Mouse (Mus musculus) C2C12 (cell line): Measurements from ENCODE around the gene Fnip2. TPM values are rescaled to one million over a fixed set of nuclear protein-coding genes. Genes with fewer than 3 reads are reported as not detected.

ENCODE experiments used
- H3K27me3 ChIP-seq: one replicate; pipeline ENCODE4 v1.6.1; 2011; ENCODE audit not compliant: control insufficient read depth, insufficient read depth, insufficient read length
- H3K36me3 ChIP-seq: one replicate; pipeline ENCODE4 v1.6.1; 2011; ENCODE audit not compliant: control insufficient read depth, insufficient read depth
- H3K4me3 ChIP-seq: one replicate; pipeline ENCODE4 v1.5.1; 2011; ENCODE audit warnings: mild to moderate bottlenecking, control low read depth; ENCODE audit not compliant: poor library complexity, insufficient read depth, severe bottlenecking
- H3K79me2 ChIP-seq: one replicate; pipeline ENCODE4 v1.6.1; 2011; ENCODE audit not compliant: control insufficient read depth, insufficient read depth
- H3K79me3 ChIP-seq: one replicate; pipeline ENCODE4 v1.6.1; 2011; ENCODE audit warnings: low read depth, control low read depth
- H3ac ChIP-seq: one replicate; pipeline ENCODE3; 2011; ENCODE audit warnings: low read depth; ENCODE audit not compliant: control insufficient read depth, insufficient read length
- CEBPB ChIP-seq: IDR thresholded peaks from one replicate; pipeline ENCODE4 v1.6.1; 2011; ENCODE audit warnings: low read depth, mild to moderate bottlenecking, control low read depth, moderate library complexity
- CTCF ChIP-seq: IDR thresholded peaks from one replicate; pipeline ENCODE4 v1.5.1; 2011; ENCODE audit not compliant: control insufficient read depth, insufficient read depth, insufficient read length
- FOSL1 ChIP-seq: IDR thresholded peaks from one replicate; pipeline ENCODE4 v1.8.0; 2011; ENCODE audit warnings: mild to moderate bottlenecking, low read length; ENCODE audit not compliant: poor library complexity, insufficient read depth, severe bottlenecking
- MAX ChIP-seq: IDR thresholded peaks from one replicate; pipeline ENCODE4 v1.6.1; 2011; ENCODE audit warnings: mild to moderate bottlenecking, control low read depth
- MYOD1 ChIP-seq: IDR thresholded peaks from one replicate; pipeline ENCODE4 v1.6.1; 2011; ENCODE audit warnings: low read depth; ENCODE audit not compliant: control insufficient read depth, insufficient read length
- MYOG ChIP-seq: IDR thresholded peaks from one replicate; pipeline ENCODE4 v1.6.1; 2011; ENCODE audit not compliant: control insufficient read depth, insufficient read length; ENCODE audit errors: extremely low read depth
- USF1 ChIP-seq: IDR thresholded peaks from one replicate; pipeline ENCODE4 v1.6.1; 2011; ENCODE audit warnings: low read depth, mild to moderate bottlenecking, control low read depth, moderate library complexity
- polyA plus RNA-seq: library from polyadenylated mRNA; unstranded; fragments of >200 nt; fragmentation: generic; extraction: Trizol; gene quantifications from one replicate; pipeline ENCODE4 v1.2.1, GENCODE M21; 2012; ENCODE audit warnings: missing spikeins

Gene Fnip2
- polyA plus RNA-seq, 1 experiment, result 4.0 TPM

GRCm38 (mm10) chr3:79415929-79416328 is 151.7 kb downstream of the Fnip2 start:
- Histone ChIP-seq H3ac (no peak overlapping the region), H3K79me2 (no peaks in the 10 kb centered on the region)
- TF ChIP-seq MYOD1 (no peak), MAX (no peak), MYOG (no peak), USF1 (no peak), CEBPB (no peak), FOSL1 (no peak), CTCF (no peak)

GRCm38 (mm10) chr3:79415081-79415480 is 152.5 kb downstream of the Fnip2 start:
- H3K36me3 ChIP-seq, result no peaks in the 10 kb centered on the region
- no peaks in the 10 kb centered on the region for H3K79me2 ChIP-seq
- no peak overlapping the region for H3ac ChIP-seq
- no peak overlapping the region for H3K4me3 ChIP-seq
- TF ChIP-seq CEBPB (no peak), CTCF (no peak), MYOD1 (no peak), MYOG (no peak), MAX (no peak), FOSL1 (no peak), USF1 (no peak)
- H3K79me3 ChIP-seq, result no peaks in the 10 kb centered on the region
- no peaks in the 10 kb centered on the region for H3K27me3 ChIP-seq

More at GRCm38 (mm10) chr3:79415929-79416328, 151.7 kb downstream of the Fnip2 start:
- Histone ChIP-seq H3K4me3 (no peak overlapping the region), H3K36me3 (no peaks in the 10 kb centered on the region), H3K27me3 (no peaks in the 10 kb centered on the region), H3K79me3 (no peaks in the 10 kb centered on the region)

- H3K27me3 ChIP-seq, result no peaks in the 10 kb centered on the region
- no peaks in the 10 kb centered on the region for H3K36me3 ChIP-seq
- no peaks in the 10 kb centered on the region for H3K79me2 ChIP-seq
- no peak overlapping the region for H3ac ChIP-seq
- no peak overlapping the region for H3K4me3 ChIP-seq
- TF ChIP-seq MAX (no peak), MYOG (no peak), CTCF (no peak), FOSL1 (no peak), CEBPB (no peak), MYOD1 (no peak), USF1 (no peak)
- H3K79me3 ChIP-seq, result no peaks in the 10 kb centered on the region
These were observed 154.1 kb downstream of the Fnip2 start for GRCm38 (mm10) chr3:79413492-79413891.

- Histone ChIP-seq H3K79me3 (no peaks in the 10 kb centered on the region), H3K36me3 (no peaks in the 10 kb centered on the region), H3K27me3 (no peaks in the 10 kb centered on the region), H3ac (no peak overlapping the region), H3K79me2 (no peaks in the 10 kb centered on the region), H3K4me3 (no peak overlapping the region)
- TF ChIP-seq FOSL1 (no peak), MAX (no peak), USF1 (no peak), CEBPB (no peak), MYOG (no peak), CTCF (no peak), MYOD1 (no peak)
These were observed 155.9 kb downstream of the Fnip2 start for GRCm38 (mm10) chr3:79411666-79412065.

GRCm38 (mm10) chr3:79410629-79410995 is 157.0 kb downstream of the Fnip2 start:
- Histone ChIP-seq H3K79me3 (no peaks in the 10 kb centered on the region), H3K79me2 (no peaks in the 10 kb centered on the region), H3K4me3 (no peak overlapping the region), H3K27me3 (no peaks in the 10 kb centered on the region), H3ac (no peak overlapping the region), H3K36me3 (no peaks in the 10 kb centered on the region)
- TF ChIP-seq MYOG (no peak), FOSL1 (no peak), CEBPB (no peak), MAX (no peak), CTCF (no peak), USF1 (peak; percentile 61), MYOD1 (no peak)
